Mouse (Mus musculus) heart, postnatal 36 days (tissue): ENCODE measurements at regions not wholly inside any gene's neighbourhood (a gene's known extent, or its start where the extent isn't known, plus 50 kb on each side); places are given as distances from the start of the nearest gene placed in this dataset.

Experiments used
- DNase-seq, 2 experiments: peaks; one replicate each; pipeline ENCODE4 v3.0.0; 2021 to 2022
- intact Hi-C: fragments of 180-260 bp; cut with DNase I; formaldehyde crosslinking; loops from one replicate; pipeline ENCODE4 v1.15.1; 2025

- DNase-seq, result no peak
- intact Hi-C loops, result no loop called here
These were observed 95.8 kb downstream of the Asb7 start for GRCm38 (mm10) chr7:66593619-66594018.

- no peak for DNase-seq
- intact Hi-C loops, result no loop called here
These were observed 97.7 kb downstream of the Asb7 start for GRCm38 (mm10) chr7:66591594-66592290.

- intact Hi-C loops, result no loop called here
- no peak for DNase-seq
These were observed 102.9 kb downstream of the Asb7 start for GRCm38 (mm10) chr7:66586511-66586910.

GRCm38 (mm10) chr7:66580687-66581151 lies 108.7 kb downstream of the Asb7 start:
- no peak for DNase-seq
- intact Hi-C loops, result no loop called here

GRCm38 (mm10) chr7:66576261-66576660 lies 113.1 kb downstream of the Asb7 start:
- intact Hi-C loops, result no loop called here
- DNase-seq, result no peak

GRCm38 (mm10) chr7:66571451-66571850 lies 117.9 kb downstream of the Asb7 start:
- intact Hi-C loops, result no loop called here
- DNase-seq, result peak in 1 of 2 experiments; percentile 13

- DNase-seq, result no peak
- intact Hi-C loops, result no loop called here
These were observed 120.4 kb upstream of the Aldh1a3 start for GRCm38 (mm10) chr7:66547694-66548093.

GRCm38 (mm10) chr7:66545184-66545583 lies 117.9 kb upstream of the Aldh1a3 start:
- intact Hi-C loops, result no loop called here
- DNase-seq, result no peak

- DNase-seq, result no peak
- intact Hi-C loops, result no loop called here
These were observed 117.2 kb upstream of the Aldh1a3 start for GRCm38 (mm10) chr7:66544352-66545053.

- intact Hi-C loops, result no loop called here
- DNase-seq, result no peak
These were observed 105.3 kb upstream of the Aldh1a3 start for GRCm38 (mm10) chr7:66532596-66532995.

GRCm38 (mm10) chr7:66532048-66532447 lies 104.7 kb upstream of the Aldh1a3 start:
- intact Hi-C loops, result no loop called here
- no peak for DNase-seq

- intact Hi-C loops, result no loop called here
- DNase-seq, result no peak
These were observed 103.8 kb upstream of the Aldh1a3 start for GRCm38 (mm10) chr7:66531111-66531510.

- intact Hi-C loops, result no loop called here
- DNase-seq, result peak; percentile 64 to 69
These were observed 101.6 kb upstream of the Aldh1a3 start for GRCm38 (mm10) chr7:66528881-66529280.

GRCm38 (mm10) chr7:66523959-66524358 lies 96.6 kb upstream of the Aldh1a3 start:
- DNase-seq, result no peak
- intact Hi-C loops, result no loop called here

- intact Hi-C loops, result no loop called here
- no peak for DNase-seq
These were observed 94.2 kb upstream of the Aldh1a3 start for GRCm38 (mm10) chr7:66521522-66521921.

- DNase-seq, result no peak
- intact Hi-C loops, result no loop called here
These were observed 88.8 kb upstream of the Aldh1a3 start for GRCm38 (mm10) chr7:66516143-66516542.

GRCm38 (mm10) chr7:66513411-66513810 lies 86.1 kb upstream of the Aldh1a3 start:
- intact Hi-C loops, result no loop called here
- no peak for DNase-seq

- DNase-seq, result no peak
- intact Hi-C loops, result no loop called here
These were observed 78.4 kb upstream of the Aldh1a3 start for GRCm38 (mm10) chr7:66505734-66506133.

GRCm38 (mm10) chr7:66504519-66504918 lies 77.2 kb upstream of the Aldh1a3 start:
- DNase-seq, result no peak
- intact Hi-C loops, result no loop called here

- intact Hi-C loops, result no loop called here
- DNase-seq, result no peak
These were observed 74.1 kb upstream of the Aldh1a3 start for GRCm38 (mm10) chr7:66501425-66501824.

GRCm38 (mm10) chr7:66497480-66497879 lies 70.2 kb upstream of the Aldh1a3 start:
- no peak for DNase-seq
- intact Hi-C loops, result no loop called here

GRCm38 (mm10) chr7:66493216-66493885 lies 66.0 kb upstream of the Aldh1a3 start:
- DNase-seq, result no peak
- intact Hi-C loops, result no loop called here
